Mouse (Mus musculus): ENCODE results near the gene Plcz1. TPM values are rescaled to one million over a fixed set of nuclear protein-coding genes. Genes with fewer than 3 reads are reported as not detected.

The Plcz1 gene
- polyA plus RNA-seq (2017; shearing (Covaris generic)): not detected

DNA sequence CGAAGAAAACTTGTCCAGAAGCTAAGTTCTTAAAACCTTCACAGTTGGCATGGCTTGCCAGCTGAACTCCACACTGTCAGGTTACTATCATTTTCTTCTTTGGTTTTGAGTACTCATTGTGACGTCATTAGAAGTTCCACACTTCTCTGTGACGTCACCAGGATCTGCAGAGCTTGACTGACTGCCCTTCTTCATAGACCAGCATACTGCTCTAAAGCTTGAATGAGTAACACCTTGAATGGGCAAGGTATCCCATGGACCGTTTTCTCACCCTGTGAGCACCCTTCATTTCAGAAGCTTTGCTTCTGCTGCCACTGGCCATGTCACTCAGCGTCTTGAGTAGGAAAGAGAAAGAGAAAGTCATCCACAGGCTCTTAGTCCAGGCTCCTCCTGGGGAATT lies at the start of gene Plcz1:
Gene Plcz1 (minus strand): TSS at position 101 of the 400 bp plus-strand sequence.

DNA sequence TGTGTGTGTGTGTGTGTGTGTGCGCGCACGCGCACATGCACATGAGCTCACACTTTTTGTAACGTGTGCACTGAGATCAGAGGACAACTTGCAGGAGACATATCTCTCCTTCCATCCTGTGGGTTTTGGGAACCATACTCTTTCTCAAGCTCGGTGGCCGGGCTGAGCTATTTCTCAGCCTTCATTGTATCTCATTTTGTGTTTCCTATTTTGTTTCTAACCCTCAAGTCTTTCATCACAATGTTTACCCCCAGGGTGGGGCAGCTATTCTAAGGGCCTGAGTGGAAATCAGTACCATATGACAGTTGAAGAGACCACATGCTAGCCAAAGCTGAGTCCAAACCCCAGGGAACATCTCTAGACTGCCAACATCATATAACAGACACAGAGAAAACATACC lies 305 bp downstream of the Plcz1 start, which contains the start of gene Capza3:
Gene Capza3 (plus strand): TSS at position 301 of the 400 bp plus-strand sequence.

Other genes with a start within 250 kb of the Plcz1 start
- gene Capza3, start 205 bp downstream of the Plcz1 start, polyA plus RNA-seq (2017; shearing (Covaris generic)): not detected

Measured in activated CD4-positive, CD25-positive, alpha-beta regulatory T cell (primary cell).